Mouse (Mus musculus) gastrocnemius, adult 8-10 months (tissue): ENCODE results near the gene Catsper4. TPM values are rescaled to one million over a fixed set of nuclear protein-coding genes. Genes with fewer than 3 reads are reported as not detected.

ENCODE experiments used
- DNase-seq, 2 experiments: peaks; one replicate each; pipeline ENCODE4 v3.0.0; 2022; ENCODE audit warnings: low spot score in 2 of 2
- total RNA-seq, 4 experiments: library from RNA; stranded (reverse); gene quantifications; 2 replicates each; pipeline ENCODE4 v1.2.4; 2022

The Catsper4 gene
- total RNA-seq, 4 experiments from 2014 or later, result 0.75 to 1.8 (median 1.1) TPM

DNA sequence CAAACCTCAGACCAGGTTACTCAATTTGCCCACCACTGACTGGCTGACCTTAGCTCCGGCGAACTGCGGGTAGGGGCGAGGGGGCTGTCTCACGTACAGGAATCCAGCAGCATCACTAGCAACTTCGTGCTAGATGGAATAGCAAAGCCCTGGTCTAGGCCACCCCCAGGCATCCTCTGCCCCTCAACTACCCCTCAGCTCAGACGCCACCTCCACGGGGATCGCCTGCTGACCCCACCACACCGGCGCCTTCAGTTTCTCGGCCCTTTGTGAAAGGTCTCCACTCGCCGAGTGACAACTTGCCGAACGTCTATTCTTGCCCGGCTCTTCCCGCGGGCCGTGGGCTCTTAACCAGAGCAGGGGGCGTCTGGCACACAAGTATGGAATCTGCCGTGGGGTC is 40.9 kb downstream of the Catsper4 start:
- peak in 1 of 2 experiments; percentile 12 for DNase-seq

DNA sequence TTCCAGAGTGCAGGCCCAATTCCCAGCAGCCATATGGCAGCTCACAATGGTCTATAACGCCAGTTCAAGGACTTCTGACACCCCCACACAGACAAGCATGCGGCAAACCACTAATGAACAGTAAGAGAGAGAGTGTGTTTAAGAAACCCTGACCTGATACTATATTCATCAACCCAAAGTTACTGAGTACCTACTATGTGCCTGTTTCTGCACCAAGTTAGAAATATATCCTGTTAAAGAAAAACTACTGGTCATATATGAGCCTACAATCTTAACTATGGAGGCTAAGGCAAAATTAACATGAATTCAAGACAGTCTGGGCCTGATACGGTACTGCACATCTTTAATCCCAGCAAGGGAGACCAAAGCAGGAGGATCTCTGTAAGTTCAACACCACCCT is 41.6 kb downstream of the Catsper4 start:
- no peak for DNase-seq

DNA sequence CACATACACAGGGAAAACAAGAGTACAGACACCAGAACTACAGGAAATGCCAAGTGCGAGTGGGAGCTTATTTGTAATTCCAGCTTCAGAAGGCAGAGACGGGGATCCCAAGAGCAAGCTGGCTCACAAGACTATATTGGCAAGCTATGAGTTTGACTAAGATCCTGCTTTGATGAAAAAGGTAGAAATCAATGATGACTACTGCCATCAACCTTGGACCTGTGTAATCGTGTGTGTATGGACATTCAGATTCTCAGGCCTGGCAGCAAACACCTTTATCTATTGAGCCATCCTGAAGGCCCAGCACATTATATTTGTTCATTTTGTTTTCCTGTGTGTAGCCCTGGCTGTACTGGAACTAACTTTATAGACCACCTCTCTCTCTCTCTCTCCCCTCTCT is 43.5 kb downstream of the Catsper4 start:
- DNase-seq, result no peak

DNA sequence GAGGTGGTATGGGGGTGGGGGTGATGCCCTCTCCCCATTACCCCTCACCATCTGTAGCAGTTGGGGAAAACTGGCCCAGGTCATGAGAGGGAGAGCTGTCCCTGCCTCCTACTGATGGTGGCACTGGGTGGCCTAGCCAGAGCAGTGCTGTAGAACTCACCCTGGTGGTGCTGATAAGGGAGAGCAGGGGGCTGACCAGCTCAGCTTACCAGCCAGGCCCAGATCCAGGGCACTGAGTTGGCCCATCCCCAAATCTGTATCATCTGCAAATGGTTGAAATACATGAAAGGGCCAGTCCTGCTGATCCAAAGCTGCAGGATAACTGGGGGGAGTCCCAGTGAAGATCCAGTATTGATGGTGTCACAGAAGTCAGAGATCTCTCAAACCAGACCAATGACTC is 45.4 kb downstream of the Catsper4 start:
- no peak for DNase-seq

DNA sequence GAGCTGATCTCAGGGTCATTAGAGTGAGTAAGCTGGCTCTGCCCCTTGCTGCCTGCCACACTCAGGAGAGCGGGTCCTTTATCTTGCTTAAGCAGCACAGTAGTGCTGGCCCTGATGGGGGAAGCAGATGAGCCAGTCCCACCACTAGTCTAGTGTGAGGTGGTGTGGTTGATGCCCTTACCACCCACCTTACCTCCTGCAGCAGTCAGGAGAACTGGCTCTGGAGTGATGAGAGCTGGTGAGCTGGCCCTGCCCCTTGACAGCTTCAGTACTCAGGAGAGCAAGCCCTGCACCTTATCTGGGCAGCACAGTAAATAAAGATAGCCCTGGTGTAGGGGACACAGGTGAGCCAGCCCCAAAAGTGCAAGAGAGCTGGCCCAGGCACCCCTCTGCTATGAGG is 46.1 kb downstream of the Catsper4 start:
- DNase-seq, result no peak

DNA sequence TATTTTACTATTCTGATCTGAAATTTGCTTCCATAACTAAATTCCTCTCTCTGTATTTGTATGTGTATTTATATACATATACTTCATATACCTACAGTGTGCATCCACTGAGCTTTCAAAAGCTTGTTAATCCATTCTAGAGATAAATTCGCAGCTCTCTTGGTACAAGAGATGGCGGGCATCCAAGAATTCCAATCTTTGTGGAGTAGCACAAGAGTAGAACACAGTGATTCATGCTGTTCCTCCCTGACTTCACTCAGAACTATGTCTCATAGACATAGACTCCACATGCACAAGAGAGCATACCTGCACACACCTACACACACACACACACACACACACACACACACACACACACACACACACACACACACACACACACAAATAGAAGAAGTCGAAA is 54.8 kb downstream of the Catsper4 start:
- DNase-seq, result no peak

GRCm38 (mm10) chr4:134166906-134167305 is 60.3 kb downstream of the Catsper4 start:
- no peak for DNase-seq

GRCm38 (mm10) chr4:134165548-134166465 is 61.4 kb downstream of the Catsper4 start:
- no peak for DNase-seq

GRCm38 (mm10) chr4:134165024-134165423 is 62.2 kb downstream of the Catsper4 start:
- no peak for DNase-seq

- no peak for DNase-seq
Measured at GRCm38 (mm10) chr4:134164591-134164990, 62.6 kb downstream of the Catsper4 start.

Other genes with a start within 250 kb of the Catsper4 start
- 1 to 10 TPM; 8.0 to 9.1 (median 8.8) TPM for gene Dhdds, start 226.5 kb downstream of the Catsper4 start, total RNA-seq
- gene Lin28a, start 208.5 kb downstream of the Catsper4 start, total RNA-seq, result under 1 TPM; 0.39 to 0.96 (median 0.60) TPM
- not detected for gene Zfp683, start 173.5 kb downstream of the Catsper4 start, total RNA-seq
- gene Crybg2, start 166.6 kb downstream of the Catsper4 start, total RNA-seq, result not detected
- under 1 TPM in 1 of 4 experiments, not detected in 3; 0.85 TPM for gene Cd52, start 132.3 kb downstream of the Catsper4 start, total RNA-seq
- gene Ubxn11, start 124.8 kb downstream of the Catsper4 start, total RNA-seq, result 1 to 10 TPM; 1.0 to 2.3 (median 1.9) TPM
- gene Sh3bgrl3, start 98.6 kb downstream of the Catsper4 start, total RNA-seq, result 10 to 100 TPM in 3 of 4 experiments, 1 to 10 TPM in 1; 9.0 to 16.5 (median 13.4) TPM
- 10 to 100 TPM; 46.5 to 67.7 (median 55.8) TPM for gene Cep85, start 40.3 kb downstream of the Catsper4 start, total RNA-seq
- not detected for gene Gm7534, start 24.4 kb downstream of the Catsper4 start, total RNA-seq
- gene Cnksr1, start 11.0 kb upstream of the Catsper4 start, total RNA-seq, result 10 to 100 TPM; 48.7 to 66.3 (median 61.7) TPM
- gene E130218I03Rik, start 16.3 kb upstream of the Catsper4 start, total RNA-seq, result under 1 TPM in 1 of 4 experiments, not detected in 3; 0.29 TPM
- gene Zfp593, start 18.2 kb upstream of the Catsper4 start, total RNA-seq, result 1 to 10 TPM; 5.0 to 7.3 (median 6.1) TPM
- not detected for gene Gm30191, start 19.6 kb upstream of the Catsper4 start, total RNA-seq
- gene Grrp1, start 26.7 kb upstream of the Catsper4 start, total RNA-seq, result 1 to 10 TPM; 1.7 to 2.5 (median 1.8) TPM
- 1 to 10 TPM; 2.5 to 4.1 (median 3.4) TPM for gene Pdik1l, start 60.5 kb upstream of the Catsper4 start, total RNA-seq
- 100 to 1,000 TPM; 202 to 681 (median 229) TPM for gene Trim63, start 87.7 kb upstream of the Catsper4 start, total RNA-seq
- gene Slc30a2, start 115.8 kb upstream of the Catsper4 start, total RNA-seq, result 10 to 100 TPM in 2 of 4 experiments, 1 to 10 TPM in 2; 3.4 to 20.1 (median 11.8) TPM
- 10 to 100 TPM; 22.2 to 36.1 (median 29.7) TPM for gene Extl1, start 156.5 kb upstream of the Catsper4 start, total RNA-seq
- 1 to 10 TPM; 2.2 to 2.8 (median 2.5) TPM for gene Pafah2, start 168.9 kb upstream of the Catsper4 start, total RNA-seq
- 1 to 10 TPM; 2.7 to 4.4 (median 2.8) TPM for gene Stmn1, start 240.9 kb upstream of the Catsper4 start, total RNA-seq